Mouse (Mus musculus): ENCODE results near the gene Disp1. TPM values are rescaled to one million over a fixed set of nuclear protein-coding genes. Genes with fewer than 3 reads are reported as not detected.

Gene Disp1
- polyA plus RNA-seq, 1 experiment from 2014 or later = 34.8 TPM

DNA sequence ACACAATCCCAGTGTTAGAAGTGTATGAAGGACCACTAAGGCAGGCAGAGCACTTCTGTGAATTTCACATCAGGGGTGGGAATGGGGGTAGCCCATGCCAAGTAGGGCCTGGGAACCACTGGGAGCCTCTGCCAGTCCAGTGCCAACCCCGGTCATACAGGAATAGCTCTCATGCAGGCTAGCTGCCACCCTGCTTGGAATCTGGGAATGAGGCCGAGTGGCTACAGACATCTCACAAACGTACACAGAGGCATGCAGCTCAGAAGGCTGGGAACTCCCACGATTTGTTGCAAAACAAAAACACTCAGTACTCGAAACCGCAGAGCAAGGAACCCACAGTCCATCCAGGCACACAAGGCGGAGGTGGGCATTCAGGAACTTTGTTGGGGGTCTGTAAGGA is 153.5 kb downstream of the Disp1 start:
- 0 out of 2 replicates have a peak, but pooled peaks cover 4% of the 10 kb centered on the region for H3K4me1 ChIP-seq
- no peaks in the 10 kb centered on the region for H3K27me3 ChIP-seq
- WGBS = 81% methylated on average over 7 of the region's 7 CpGs
- H3K36me3 ChIP-seq = no peaks in the 10 kb centered on the region
- no peak overlapping the region for H3K9ac ChIP-seq
- ATAC-seq (ENCODE audit: insufficient number of reproducible peaks, low FRiP score, low TSS enrichment, low read depth) = no peak
- no peak overlapping the region for H3K4me2 ChIP-seq
- H3K4me3 ChIP-seq = no peak overlapping the region
- no peak overlapping the region for H3K27ac ChIP-seq
- no peaks in the 10 kb centered on the region for H3K9me3 ChIP-seq

DNA sequence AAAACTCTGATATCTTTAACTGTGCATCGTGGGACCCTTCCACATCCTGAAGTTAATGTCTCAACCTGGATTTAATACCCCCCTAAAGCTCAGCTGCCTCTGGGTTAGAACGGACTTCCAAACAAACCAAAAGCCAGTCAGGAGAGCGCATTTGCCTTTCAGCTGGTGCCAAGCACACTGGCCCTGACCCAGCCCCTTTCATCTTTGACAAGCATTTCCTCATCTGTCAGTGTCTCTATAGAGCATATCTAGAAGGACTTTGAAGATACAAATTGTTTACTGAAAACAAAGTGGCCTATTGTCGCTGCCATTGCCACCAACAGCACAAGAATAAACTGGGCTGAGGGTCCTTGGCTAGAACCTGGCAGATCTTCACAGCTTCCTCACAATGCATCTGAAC is 154.3 kb downstream of the Disp1 start:
- no peak overlapping the region for H3K4me3 ChIP-seq
- ATAC-seq (ENCODE audit: insufficient number of reproducible peaks, low FRiP score, low TSS enrichment, low read depth) = no peak
- H3K27me3 ChIP-seq = no peaks in the 10 kb centered on the region
- H3K4me1 ChIP-seq = peaks cover 4% of the 10 kb centered on the region; the same call in 1 of the 2 replicates
- H3K9ac ChIP-seq = no peak overlapping the region
- H3K36me3 ChIP-seq = no peaks in the 10 kb centered on the region
- H3K4me2 ChIP-seq = no peak overlapping the region
- 65% methylated on average over 4 of the region's 4 CpGs for whole genome bisulfite sequencing
- H3K27ac ChIP-seq = no peak overlapping the region
- no peaks in the 10 kb centered on the region for H3K9me3 ChIP-seq

DNA sequence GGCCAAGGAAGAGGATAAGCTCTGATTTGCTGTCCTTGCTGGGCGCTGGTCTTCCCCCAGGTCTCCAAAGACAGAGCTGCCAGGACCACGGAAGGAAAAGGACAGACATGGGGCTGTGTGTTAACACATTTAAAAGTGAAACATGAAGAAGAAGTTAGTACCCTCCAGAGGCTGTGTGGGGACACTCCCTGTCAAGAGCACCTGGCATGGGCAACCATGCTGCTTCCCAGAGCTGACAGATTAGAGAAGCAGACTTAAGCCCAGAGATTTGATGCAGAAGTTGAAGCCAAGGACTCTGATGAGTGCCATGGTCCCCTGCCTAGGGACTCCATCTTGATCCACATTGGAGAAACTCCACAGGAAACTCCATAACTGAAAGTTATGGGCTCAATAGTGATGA is 160.7 kb downstream of the Disp1 start:
- H3K4me2 ChIP-seq = no peak overlapping the region
- no peaks in the 10 kb centered on the region for H3K36me3 ChIP-seq
- no peak overlapping the region for H3K27ac ChIP-seq
- 75% methylated on average over 2 of the region's 2 CpGs for WGBS
- ATAC-seq (ENCODE audit: insufficient number of reproducible peaks, low FRiP score, low TSS enrichment, low read depth) = no peak
- H3K9me3 ChIP-seq = no peaks in the 10 kb centered on the region
- no peak overlapping the region for H3K9ac ChIP-seq
- H3K4me3 ChIP-seq = no peak overlapping the region
- peaks cover 17% of the 10 kb centered on the region for H3K4me1 ChIP-seq
- no peaks in the 10 kb centered on the region for H3K27me3 ChIP-seq

DNA sequence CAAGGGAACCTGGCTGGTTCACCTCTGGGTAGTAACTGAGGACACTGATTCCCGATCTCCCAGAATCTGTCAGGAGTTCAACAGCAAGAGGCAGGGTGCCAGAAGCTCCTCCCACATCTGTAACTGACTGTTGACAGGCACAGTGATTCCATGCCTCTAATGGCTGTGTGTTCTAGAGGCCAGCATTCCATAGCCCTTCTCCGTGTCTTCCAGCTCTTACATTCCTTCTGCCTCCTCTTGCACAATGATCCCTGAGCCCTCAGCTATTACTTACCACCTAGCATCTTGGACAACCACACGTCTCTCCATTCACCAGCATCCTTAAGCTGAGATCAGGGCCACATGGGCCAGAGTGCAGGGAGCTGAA is 165.1 kb downstream of the Disp1 start:
- peaks cover 21% of the 10 kb centered on the region for H3K4me1 ChIP-seq

DNA sequence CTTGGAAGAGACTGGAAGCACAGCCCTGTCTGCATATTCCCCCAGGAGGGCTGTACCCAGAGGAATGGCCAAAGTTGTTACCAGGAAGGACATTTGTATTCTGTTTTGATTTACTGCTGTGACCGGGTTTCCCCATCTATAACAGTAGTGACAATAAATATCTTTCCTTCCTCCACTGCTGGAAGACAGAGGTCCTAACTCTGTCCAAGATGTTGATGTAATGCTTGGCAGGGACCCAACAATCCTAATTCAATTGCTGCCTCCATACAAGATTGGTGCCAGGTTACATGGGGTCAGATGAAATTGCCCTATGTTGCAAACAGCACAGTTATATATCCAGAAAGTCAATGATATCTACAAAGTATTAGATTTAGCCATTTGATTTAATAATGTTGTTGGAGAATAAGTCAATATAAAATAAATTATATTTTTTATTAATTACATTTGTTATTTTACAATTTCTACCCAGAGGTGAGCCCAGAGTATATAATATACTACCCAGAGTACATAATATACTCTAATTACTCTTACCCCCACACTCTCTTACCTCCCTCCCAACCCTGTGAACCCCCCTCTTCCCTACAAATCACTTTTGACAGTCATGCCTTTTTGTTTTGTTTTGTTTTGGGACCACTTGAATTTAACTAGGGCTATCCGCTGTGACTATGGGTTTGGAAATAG is 165.6 kb downstream of the Disp1 start:
- H3K4me2 ChIP-seq = no peak overlapping the region
- H3K27ac ChIP-seq = no peak overlapping the region
- 49% methylated on average over 2 of the region's 2 CpGs for WGBS

More for the DNA sequence above, 165.1 kb downstream of the Disp1 start:
- 32% methylated on average over 3 of the region's 3 CpGs for WGBS
- Histone ChIP-seq H3K27me3 (no peaks in the 10 kb centered on the region), H3K4me2 (no peak overlapping the region), H3K9ac (no peak overlapping the region), H3K27ac (no peak overlapping the region), H3K4me3 (no peak overlapping the region), H3K9me3 (no peaks in the 10 kb centered on the region), H3K36me3 (no peaks in the 10 kb centered on the region)
- no peak for ATAC-seq (ENCODE audit: insufficient number of reproducible peaks, low FRiP score, low TSS enrichment, low read depth)

DNA sequence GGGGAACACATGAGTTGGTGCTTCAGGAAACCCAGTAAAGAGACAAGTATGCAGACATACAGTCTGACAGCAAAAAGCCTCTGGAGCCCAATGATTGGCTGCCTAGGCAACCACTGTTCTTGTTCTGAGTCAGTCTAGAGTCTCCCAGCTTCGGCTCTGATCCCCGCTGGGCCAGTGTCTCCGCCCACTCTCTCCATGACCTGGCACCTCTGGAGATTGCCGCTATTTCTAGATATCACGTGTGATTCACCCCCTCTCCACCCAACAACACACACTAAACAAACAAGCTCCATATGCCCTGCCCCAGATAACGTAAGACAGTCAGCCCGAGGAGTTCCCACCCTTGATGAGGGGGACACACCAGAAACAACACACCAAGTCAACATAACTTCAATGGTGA is 168.7 kb downstream of the Disp1 start:
- Histone ChIP-seq H3K4me3 (no peak overlapping the region), H3K27ac (no peak overlapping the region), H3K36me3 (no peaks in the 10 kb centered on the region), H3K27me3 (no peaks in the 10 kb centered on the region), H3K4me1 (peaks cover 33% of the 10 kb centered on the region), H3K4me2 (no peak overlapping the region), H3K9me3 (no peaks in the 10 kb centered on the region), H3K9ac (no peak overlapping the region)
- 84% methylated on average over 7 of the region's 7 CpGs for WGBS
- no peak for ATAC-seq (ENCODE audit: insufficient number of reproducible peaks, low FRiP score, low TSS enrichment, low read depth)

More for the DNA sequence above, 165.6 kb downstream of the Disp1 start:
- Histone ChIP-seq H3K9me3 (no peaks in the 10 kb centered on the region), H3K27me3 (no peaks in the 10 kb centered on the region), H3K4me3 (no peak overlapping the region), H3K9ac (no peak overlapping the region), H3K4me1 (peaks cover 21% of the 10 kb centered on the region), H3K36me3 (no peaks in the 10 kb centered on the region)
- no peak for ATAC-seq (ENCODE audit: insufficient number of reproducible peaks, low FRiP score, low TSS enrichment, low read depth)

DNA sequence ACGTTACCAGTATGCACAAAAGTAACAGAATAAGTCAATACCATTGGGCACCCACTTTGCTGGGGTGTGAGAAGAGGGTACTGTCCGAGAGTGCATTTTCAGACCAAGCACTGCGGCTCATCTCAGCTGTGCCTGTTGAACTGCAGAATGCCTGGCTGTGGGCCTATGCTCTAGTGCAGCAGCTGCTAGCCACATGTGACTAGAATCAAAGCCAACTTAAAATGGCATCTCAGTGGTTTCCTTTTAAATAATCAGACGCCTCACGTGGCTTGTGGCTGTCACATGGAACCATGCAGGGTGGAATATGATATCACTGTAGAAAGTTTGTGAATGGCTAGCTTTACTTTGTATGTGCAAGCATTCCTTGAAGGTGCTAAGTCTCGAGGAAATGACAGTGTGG is 172.0 kb downstream of the Disp1 start:
- WGBS = 40% methylated on average over 6 of the region's 6 CpGs
- H3K27ac ChIP-seq = 0 out of 2 replicates have a peak overlapping the region, but pooled peaks have one; percentile 59
- H3K4me2 ChIP-seq = no peak overlapping the region
- no peak overlapping the region for H3K9ac ChIP-seq
- H3K36me3 ChIP-seq = no peaks in the 10 kb centered on the region
- no peaks in the 10 kb centered on the region for H3K27me3 ChIP-seq
- peaks cover 38% of the 10 kb centered on the region for H3K4me1 ChIP-seq
- H3K4me3 ChIP-seq = no peak overlapping the region
- 0 out of 2 replicates have a peak, but pooled peaks have one; percentile 65 for ATAC-seq (ENCODE audit: insufficient number of reproducible peaks, low FRiP score, low TSS enrichment, low read depth)
- no peaks in the 10 kb centered on the region for H3K9me3 ChIP-seq

DNA sequence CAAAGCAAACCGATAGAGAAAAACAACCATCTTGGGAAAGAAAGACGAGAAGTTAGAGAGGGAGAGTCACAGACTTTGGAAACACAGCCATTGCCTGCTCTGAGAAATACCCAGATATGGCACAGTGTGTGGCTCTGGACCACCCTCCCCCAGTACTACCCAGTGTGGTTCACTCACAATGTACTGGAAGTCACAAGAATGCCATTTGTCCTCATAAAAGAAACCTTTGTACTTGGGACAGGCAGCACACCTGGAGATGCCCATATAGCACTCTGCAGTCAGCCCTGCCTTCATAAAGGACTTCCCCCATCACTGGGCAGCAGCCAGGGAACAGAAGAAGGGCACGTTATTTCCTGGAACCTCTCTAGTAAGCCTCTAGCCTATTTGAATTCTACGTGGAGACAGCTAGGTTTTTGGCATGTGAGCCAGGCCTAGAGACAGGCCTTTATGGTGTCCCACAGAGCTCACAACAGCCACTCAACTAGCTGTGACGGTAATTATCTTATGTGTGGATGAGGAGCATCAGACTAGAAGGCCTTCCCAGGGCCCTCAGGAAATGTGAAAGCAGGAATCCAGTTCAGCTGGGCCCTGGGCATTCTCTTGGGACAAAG is 173.3 kb downstream of the Disp1 start:
- peak overlapping the region; percentile 62 for H3K27ac ChIP-seq
- H3K4me2 ChIP-seq = no peak overlapping the region

DNA sequence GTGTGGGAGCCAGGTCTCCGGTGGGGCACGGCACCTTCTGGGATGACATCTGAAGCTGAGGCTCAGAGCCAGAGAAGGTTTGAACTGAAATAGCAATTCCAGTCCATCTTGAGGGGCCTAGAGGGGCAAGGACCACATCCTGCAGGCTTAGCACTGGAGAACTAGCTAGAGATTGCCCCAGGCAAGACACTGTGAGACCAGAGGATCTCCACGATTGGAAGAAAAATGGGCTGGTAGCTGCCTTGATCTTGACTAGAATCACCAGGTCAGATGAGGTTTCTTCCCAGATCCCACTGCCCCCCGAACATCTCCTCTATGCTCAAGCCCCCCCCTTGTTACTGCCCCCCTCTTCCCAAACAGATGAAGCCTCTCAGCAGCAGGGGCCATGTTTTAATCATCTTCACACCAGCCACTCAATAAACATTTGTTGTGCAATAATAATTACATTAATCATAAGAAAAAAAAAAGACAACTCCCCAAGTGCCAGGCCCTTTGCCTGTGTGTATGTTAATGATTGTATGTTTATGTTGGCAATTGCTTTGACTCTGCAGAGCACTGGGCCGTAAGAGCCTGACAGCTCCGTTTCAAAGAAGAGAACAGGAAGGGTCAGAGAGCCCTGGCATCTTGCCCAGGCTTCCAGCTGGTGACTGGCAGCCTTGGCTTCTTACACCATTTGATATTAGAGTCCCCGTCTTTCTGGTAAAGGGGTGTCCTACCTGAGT is 174.0 kb downstream of the Disp1 start:
- H3K27ac ChIP-seq = peak overlapping the region; percentile 62
- no peaks in the 10 kb centered on the region for H3K27me3 ChIP-seq
- 30% methylated on average over 7 of the region's 7 CpGs for WGBS
- H3K9me3 ChIP-seq = no peaks in the 10 kb centered on the region
- no peak for ATAC-seq (ENCODE audit: insufficient number of reproducible peaks, low FRiP score, low TSS enrichment, low read depth)
- peaks cover 46% of the 10 kb centered on the region for H3K4me1 ChIP-seq
- H3K4me3 ChIP-seq = no peak overlapping the region
- no peak overlapping the region for H3K9ac ChIP-seq
- no peaks in the 10 kb centered on the region for H3K36me3 ChIP-seq
- H3K4me2 ChIP-seq = no peak overlapping the region

More for the DNA sequence above, 173.3 kb downstream of the Disp1 start:
- no peaks in the 10 kb centered on the region for H3K9me3 ChIP-seq
- no peaks in the 10 kb centered on the region for H3K27me3 ChIP-seq
- peaks cover 46% of the 10 kb centered on the region for H3K4me1 ChIP-seq
- no peaks in the 10 kb centered on the region for H3K36me3 ChIP-seq
- 42% methylated on average over 5 of the region's 5 CpGs for WGBS
- ATAC-seq (ENCODE audit: insufficient number of reproducible peaks, low FRiP score, low TSS enrichment, low read depth) = no peak
- H3K9ac ChIP-seq = no peak overlapping the region
- H3K4me3 ChIP-seq = no peak overlapping the region

DNA sequence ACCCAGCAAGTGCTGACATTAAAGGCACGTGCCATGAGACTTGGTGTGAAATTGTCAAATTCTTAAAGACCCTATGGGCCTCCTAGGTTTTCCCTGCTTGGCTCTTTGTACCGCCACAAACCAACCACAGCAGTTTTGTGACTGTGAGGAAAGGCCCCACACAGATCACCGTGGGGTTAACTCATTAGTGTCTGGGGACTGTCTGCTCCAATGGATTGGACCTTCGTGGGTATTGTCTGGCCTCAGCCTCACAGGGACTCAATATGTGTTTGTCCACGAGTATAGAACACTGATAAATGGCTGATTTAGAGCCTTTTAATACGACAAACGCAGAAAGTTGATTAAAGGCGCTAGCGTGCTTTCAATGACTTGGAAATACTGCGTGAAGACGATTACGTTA is 175.2 kb downstream of the Disp1 start:
- peaks cover 49% of the 10 kb centered on the region for H3K4me1 ChIP-seq
- H3K27me3 ChIP-seq = no peaks in the 10 kb centered on the region
- no peak overlapping the region for H3K4me2 ChIP-seq
- H3K27ac ChIP-seq = no peak overlapping the region
- no peak for ATAC-seq (ENCODE audit: insufficient number of reproducible peaks, low FRiP score, low TSS enrichment, low read depth)
- no peaks in the 10 kb centered on the region for H3K9me3 ChIP-seq
- H3K9ac ChIP-seq = no peak overlapping the region
- H3K36me3 ChIP-seq = no peaks in the 10 kb centered on the region
- 48% methylated on average over 12 of the region's 12 CpGs for WGBS
- no peak overlapping the region for H3K4me3 ChIP-seq

DNA sequence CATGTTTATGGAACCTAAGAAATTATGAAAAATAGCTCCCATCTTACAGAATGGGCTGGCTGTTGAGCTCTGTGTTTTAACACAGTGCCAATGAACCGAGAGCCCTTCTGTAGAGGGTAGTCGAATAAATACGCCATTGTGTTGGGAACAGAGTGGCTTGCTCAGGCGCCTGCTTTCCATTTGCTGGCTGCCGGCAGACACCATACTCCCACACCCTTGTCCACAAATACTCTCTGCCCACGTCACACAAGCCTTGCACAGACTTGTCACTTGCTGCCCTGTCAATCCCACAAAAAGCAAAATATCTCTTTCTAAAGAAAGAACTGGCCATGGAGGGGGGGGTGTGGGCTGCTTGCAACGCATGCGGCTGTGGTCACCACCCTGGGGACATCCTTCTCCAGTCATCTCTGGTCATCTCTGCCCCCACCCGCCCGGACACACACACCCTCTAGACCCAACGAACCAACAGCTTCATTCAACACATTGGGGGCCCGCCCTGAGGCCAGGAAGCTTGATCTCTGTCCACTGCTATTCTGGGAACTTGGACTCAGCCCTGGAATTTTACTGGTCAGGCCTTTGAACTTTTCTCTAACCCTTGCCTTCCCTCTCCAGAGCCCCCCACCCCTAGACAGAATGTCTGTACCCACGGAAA is 178.0 kb downstream of the Disp1 start:
- peak overlapping the region; percentile 44; the same call in 1 of the 2 replicates for H3K27ac ChIP-seq

DNA sequence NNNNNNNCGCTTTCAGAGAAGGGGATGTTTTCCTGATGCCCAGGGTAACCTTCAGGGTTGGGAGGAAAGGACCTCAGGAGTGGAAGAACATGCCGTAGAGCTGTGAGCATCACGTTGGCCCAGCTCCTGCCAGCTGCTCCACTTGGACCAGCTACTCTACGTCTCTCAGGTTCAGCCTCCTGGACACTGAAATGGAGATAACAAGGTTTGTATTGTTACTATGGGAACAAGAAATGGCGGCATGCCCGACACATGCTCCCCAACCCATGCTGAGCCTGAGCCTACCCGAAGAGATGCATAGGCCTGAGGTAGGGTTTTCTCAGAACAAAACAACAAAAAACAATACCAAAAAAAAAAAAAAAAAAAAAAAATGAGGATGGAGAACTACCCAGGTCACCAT is 179.6 kb downstream of the Disp1 start:
- Histone ChIP-seq H3K9me3 (no peaks in the 10 kb centered on the region), H3K27ac (no peak overlapping the region), H3K36me3 (no peaks in the 10 kb centered on the region), H3K4me2 (no peak overlapping the region), H3K27me3 (no peaks in the 10 kb centered on the region), H3K9ac (no peak overlapping the region), H3K4me1 (peaks cover 32% of the 10 kb centered on the region), H3K4me3 (no peak overlapping the region)
- WGBS = 75% methylated on average over 6 of the region's 7 CpGs
- ATAC-seq (ENCODE audit: insufficient number of reproducible peaks, low FRiP score, low TSS enrichment, low read depth) = no peak

More for the DNA sequence above, 178.0 kb downstream of the Disp1 start:
- H3K9me3 ChIP-seq = no peaks in the 10 kb centered on the region
- 62% methylated on average over 13 of the region's 13 CpGs for WGBS
- H3K27me3 ChIP-seq = no peaks in the 10 kb centered on the region
- no peak overlapping the region for H3K9ac ChIP-seq
- peaks cover 48% of the 10 kb centered on the region for H3K4me1 ChIP-seq
- H3K36me3 ChIP-seq = no peaks in the 10 kb centered on the region
- H3K4me3 ChIP-seq = no peak overlapping the region
- H3K4me2 ChIP-seq = no peak overlapping the region
- peak; percentile 41; the same call in 1 of the 2 replicates for ATAC-seq (ENCODE audit: insufficient number of reproducible peaks, low FRiP score, low TSS enrichment, low read depth)
